Mouse (Mus musculus) embryonic facial prominence, embryonic 13.5 days (tissue): ENCODE results near the gene Col1a1. TPM values are rescaled to one million over a fixed set of nuclear protein-coding genes. Genes with fewer than 3 reads are reported as not detected.

ENCODE experiments used
- ATAC-seq: fragments of 200-750 bp; cut with Nextera tagmentation; 2 replicates; pipeline ENCODE4 v1.8.0; 2017; ENCODE audit warnings: low read depth; ENCODE audit not compliant: insufficient number of reproducible peaks, insufficient read depth, low FRiP score, low TSS enrichment
- H3K27ac ChIP-seq: fragments of 300-500 bp; sonication (generic); 2 replicates; pipeline ENCODE4 v1.5.1; 2015; ENCODE audit warnings: moderate library complexity, mild to moderate bottlenecking, inconsistent platforms
- H3K27me3 ChIP-seq: fragments of 300-500 bp; sonication (generic); 2 replicates; pipeline ENCODE4 v1.6.1; 2015; ENCODE audit warnings: mild to moderate bottlenecking, inconsistent platforms
- H3K36me3 ChIP-seq: fragments of 300-500 bp; sonication (generic); 2 replicates; pipeline ENCODE4 v1.6.1; 2015; ENCODE audit warnings: mild to moderate bottlenecking, inconsistent platforms
- H3K4me1 ChIP-seq: fragments of 300-500 bp; sonication (generic); 2 replicates; pipeline ENCODE4 v1.6.1; 2015; ENCODE audit warnings: inconsistent platforms
- H3K4me2 ChIP-seq: fragments of 300-500 bp; sonication (generic); 2 replicates; pipeline ENCODE4 v1.6.1; 2015; ENCODE audit warnings: moderate library complexity, mild to moderate bottlenecking, inconsistent platforms
- H3K4me3 ChIP-seq: fragments of 300-500 bp; sonication (generic); 2 replicates; pipeline ENCODE4 v1.5.1; 2015; ENCODE audit warnings: mild to moderate bottlenecking, inconsistent platforms
- H3K9ac ChIP-seq: fragments of 300-500 bp; sonication (generic); 2 replicates; pipeline ENCODE4 v1.6.1; 2015; ENCODE audit warnings: mild to moderate bottlenecking, inconsistent platforms
- H3K9me3 ChIP-seq: fragments of 300-500 bp; sonication (generic); 2 replicates; pipeline ENCODE4 v1.6.1; 2016; ENCODE audit warnings: inconsistent platforms
- WGBS: fragments of 180-500 bp; shearing (Covaris S2); methylation state at CpG from one replicate; pipeline ENCODE4 v1.1.7; 2015; ENCODE audit warnings: mixed read lengths; 5-methylcytosine and 5-hydroxymethylcytosine counted together
- polyA plus RNA-seq: library from polyadenylated mRNA; unstranded; fragments of >200 nt; fragmentation: Nextera tagmentation; extraction: Ambion mirVana; gene quantifications from 2 replicates; pipeline ENCODE4 v1.2.1, GENCODE M21; 2015

Col1a1 gene
- polyA plus RNA-seq, result 1,060 and 1,259 TPM in 2 replicates

DNA sequence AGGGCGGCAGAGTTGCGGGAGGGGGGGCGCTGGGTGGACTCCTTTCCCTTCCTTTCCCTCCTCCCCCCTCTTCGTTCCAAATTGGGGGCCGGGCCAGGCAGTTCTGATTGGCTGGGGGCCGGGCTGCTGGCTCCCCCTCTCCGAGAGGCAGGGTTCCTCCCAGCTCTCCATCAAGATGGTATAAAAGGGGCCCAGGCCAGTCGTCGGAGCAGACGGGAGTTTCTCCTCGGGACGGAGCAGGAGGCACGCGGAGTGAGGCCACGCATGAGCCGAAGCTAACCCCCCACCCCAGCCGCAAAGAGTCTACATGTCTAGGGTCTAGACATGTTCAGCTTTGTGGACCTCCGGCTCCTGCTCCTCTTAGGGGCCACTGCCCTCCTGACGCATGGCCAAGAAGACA is at the start of gene Col1a1:
Gene Col1a1 (plus strand): TSS at position 180 of the 400 bp plus-strand sequence.
- H3K9me3 ChIP-seq, result no peaks in the 10 kb centered on the region
- peaks cover 2% of the 10 kb centered on the region; the same call in 1 of the 2 replicates for H3K27me3 ChIP-seq
- H3K27ac ChIP-seq, result peak within 1 kb of the TSS; percentile 98
- H3K36me3 ChIP-seq, result peaks cover 30% of the 10 kb centered on the region
- H3K4me2 ChIP-seq, result peak within 1 kb of the TSS; percentile 90
- peaks cover 73% of the 10 kb centered on the region for H3K4me1 ChIP-seq
- ATAC-seq, result peak; percentile 32
- 4% methylated on average over 19 of the region's 19 CpGs for WGBS
- H3K9ac ChIP-seq, result peak within 1 kb of the TSS; percentile 95
- H3K4me3 ChIP-seq, result peak within 1 kb of the TSS; percentile 74

DNA sequence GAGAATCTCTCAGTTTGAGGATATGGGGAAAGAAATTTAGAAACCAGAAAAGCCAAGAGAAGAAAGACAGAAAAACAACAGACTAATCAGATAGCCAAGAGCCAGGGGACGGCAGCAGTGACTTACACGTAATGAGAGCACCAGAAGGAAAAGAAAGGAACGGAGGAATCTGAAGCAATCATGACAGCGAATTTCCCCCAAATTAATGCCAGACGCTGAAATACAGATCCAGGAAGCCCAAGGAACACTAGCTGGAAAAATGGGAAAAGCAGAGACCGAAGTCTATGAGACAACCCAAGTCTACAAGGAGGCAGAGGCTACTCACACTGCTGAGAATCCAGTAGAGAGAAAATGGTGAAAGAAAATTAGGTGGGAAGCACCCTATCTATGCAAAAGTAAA is 44.9 kb upstream of the Col1a1 start:
- Histone ChIP-seq H3K9me3 (no peaks in the 10 kb centered on the region), H3K4me2 (no peak overlapping the region), H3K4me3 (no peak overlapping the region), H3K4me1 (peaks cover 18% of the 10 kb centered on the region), H3K27ac (peak overlapping the region; percentile 81), H3K9ac (no peak overlapping the region), H3K27me3 (no peaks in the 10 kb centered on the region), H3K36me3 (no peaks in the 10 kb centered on the region)
- WGBS, result 33% methylated on average over 6 of the region's 6 CpGs
- no peak for ATAC-seq

GRCm38 (mm10) chr11:94896753-94897376 is 39.2 kb upstream of the Col1a1 start:
- Histone ChIP-seq H3K27me3 (no peaks in the 10 kb centered on the region), H3K27ac (peak overlapping the region; percentile 94), H3K36me3 (no peaks in the 10 kb centered on the region), H3K4me2 (peak overlapping the region; percentile 36), H3K9me3 (no peaks in the 10 kb centered on the region), H3K9ac (peak overlapping the region; percentile 58; the same call in 1 of the 2 replicates), H3K4me1 (peaks cover 22% of the 10 kb centered on the region), H3K4me3 (peak overlapping the region; percentile 9; the same call in 1 of the 2 replicates)
- no peak for ATAC-seq
- 35% methylated on average over 16 of the region's 16 CpGs for WGBS

DNA sequence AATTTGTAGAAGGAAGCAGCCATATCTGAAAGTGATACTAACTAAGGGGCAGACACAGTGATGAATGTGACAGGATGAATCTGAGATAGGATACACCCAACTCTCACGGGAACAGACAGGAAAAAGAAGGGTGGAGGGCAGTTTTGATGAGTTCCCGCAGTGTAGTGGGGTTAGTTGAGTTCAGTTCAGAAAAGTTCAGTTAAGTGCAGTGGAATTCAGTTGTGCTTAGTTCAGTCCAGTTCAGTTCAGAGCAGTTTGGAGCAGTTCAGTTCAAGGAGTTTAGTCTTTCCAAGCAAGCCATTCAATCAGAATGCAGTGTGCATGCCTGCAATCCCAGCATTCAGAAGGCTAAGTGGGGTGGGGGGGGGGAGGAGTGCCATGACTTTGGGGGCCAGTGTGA is 34.8 kb upstream of the Col1a1 start:
- Histone ChIP-seq H3K27ac (no peak overlapping the region), H3K9me3 (no peaks in the 10 kb centered on the region)
- 70% methylated on average over 2 of the region's 2 CpGs for WGBS

GRCm38 (mm10) chr11:94904306-94904705 is 31.7 kb upstream of the Col1a1 start:
- H3K4me1 ChIP-seq, result 0 out of 2 replicates have a peak, but pooled peaks cover 4% of the 10 kb centered on the region
- H3K36me3 ChIP-seq, result no peaks in the 10 kb centered on the region
- H3K9ac ChIP-seq, result no peak overlapping the region
- H3K27ac ChIP-seq, result no peak overlapping the region
- H3K4me3 ChIP-seq, result no peak overlapping the region
- no peaks in the 10 kb centered on the region for H3K27me3 ChIP-seq
- no peak overlapping the region for H3K4me2 ChIP-seq
- WGBS, result 84% methylated on average over 3 of the region's 3 CpGs
- ATAC-seq, result no peak
- H3K9me3 ChIP-seq, result no peaks in the 10 kb centered on the region

More for the DNA sequence above, 34.8 kb upstream of the Col1a1 start:
- Histone ChIP-seq H3K27me3 (no peaks in the 10 kb centered on the region), H3K4me3 (no peak overlapping the region), H3K36me3 (no peaks in the 10 kb centered on the region), H3K4me1 (peaks cover 16% of the 10 kb centered on the region), H3K9ac (no peak overlapping the region), H3K4me2 (no peak overlapping the region)
- ATAC-seq, result no peak

DNA sequence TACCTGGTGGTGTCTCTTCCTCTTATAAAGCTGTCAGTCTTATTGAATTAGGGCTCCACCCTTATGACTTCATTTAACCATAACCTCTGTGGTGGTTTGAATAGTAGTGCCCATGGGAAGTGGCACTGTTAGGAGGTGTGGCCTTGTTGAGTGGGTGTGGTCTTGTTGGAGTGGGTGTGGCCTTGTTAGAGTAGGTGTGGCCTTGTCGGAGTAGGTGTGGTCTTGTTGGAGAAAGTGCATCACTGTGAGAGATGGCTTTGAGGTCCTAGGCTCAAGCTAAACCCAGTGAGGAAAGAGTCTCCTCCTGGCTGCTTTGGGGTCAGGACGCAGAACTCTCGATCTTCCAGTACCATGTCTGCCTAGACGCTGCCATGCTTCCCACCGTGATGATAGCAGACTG is 25.1 kb upstream of the Col1a1 start:
- 86% methylated on average over 5 of the region's 5 CpGs for WGBS
- H3K4me3 ChIP-seq, result no peak overlapping the region
- no peaks in the 10 kb centered on the region for H3K36me3 ChIP-seq
- peaks cover 17% of the 10 kb centered on the region for H3K4me1 ChIP-seq
- ATAC-seq, result no peak
- H3K9me3 ChIP-seq, result no peaks in the 10 kb centered on the region
- H3K27ac ChIP-seq, result no peak overlapping the region
- H3K9ac ChIP-seq, result no peak overlapping the region
- no peak overlapping the region for H3K4me2 ChIP-seq
- H3K27me3 ChIP-seq, result no peaks in the 10 kb centered on the region

GRCm38 (mm10) chr11:94912568-94912967 is 23.5 kb upstream of the Col1a1 start:
- peaks cover 27% of the 10 kb centered on the region for H3K4me1 ChIP-seq
- no peaks in the 10 kb centered on the region for H3K27me3 ChIP-seq
- H3K36me3 ChIP-seq, result no peaks in the 10 kb centered on the region
- no peak for ATAC-seq
- no peak overlapping the region for H3K27ac ChIP-seq
- no peak overlapping the region for H3K9ac ChIP-seq
- 73% methylated on average over 3 of the region's 3 CpGs for WGBS
- H3K9me3 ChIP-seq, result no peaks in the 10 kb centered on the region
- H3K4me3 ChIP-seq, result no peak overlapping the region
- no peak overlapping the region for H3K4me2 ChIP-seq

DNA sequence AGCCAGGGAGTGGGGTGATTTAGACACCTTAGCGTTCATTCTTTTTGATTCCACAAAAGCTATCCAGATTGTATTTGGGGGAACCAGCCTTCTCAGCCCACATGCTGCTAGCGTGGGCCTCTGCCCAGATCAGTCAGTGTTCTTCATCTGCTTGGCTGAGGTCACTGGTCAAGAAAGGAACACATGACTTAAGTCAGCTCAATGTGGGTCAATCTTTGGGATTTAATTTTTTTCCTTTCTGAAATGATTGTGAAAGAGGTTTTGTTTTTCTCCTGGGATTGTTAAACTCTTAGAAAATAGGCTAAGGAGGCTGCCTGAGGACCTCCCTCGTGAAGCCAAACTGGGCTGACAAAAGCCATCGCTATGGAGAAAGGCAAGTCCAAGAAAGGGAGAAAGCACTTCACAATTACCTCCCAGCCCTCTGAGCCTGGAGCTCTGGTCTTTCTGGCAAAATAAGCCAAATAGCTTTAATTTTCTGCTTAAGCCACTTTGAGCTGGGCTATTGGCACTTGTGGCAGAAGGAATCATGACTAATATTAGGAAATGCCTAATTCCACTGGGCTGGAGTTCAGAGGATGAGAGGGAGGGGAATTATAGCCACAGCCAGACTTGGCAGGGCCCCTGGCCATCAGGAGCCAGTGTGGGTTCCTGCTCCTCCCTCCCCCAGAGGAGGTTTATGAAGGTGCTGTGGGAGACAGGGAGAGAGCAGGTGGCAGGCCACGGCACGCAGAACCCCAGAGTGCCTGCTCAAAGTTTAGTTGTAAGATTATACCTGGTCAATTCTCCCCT is 22.5 kb upstream of the Col1a1 start:
- H3K4me3 ChIP-seq, result no peak overlapping the region
- no peak for ATAC-seq
- H3K9ac ChIP-seq, result 0 out of 2 replicates have a peak overlapping the region, but pooled peaks have one; percentile 0
- 69% methylated on average over 6 of the region's 6 CpGs for WGBS
- H3K27me3 ChIP-seq, result no peaks in the 10 kb centered on the region
- peaks cover 27% of the 10 kb centered on the region for H3K4me1 ChIP-seq
- no peak overlapping the region for H3K27ac ChIP-seq
- no peak overlapping the region for H3K4me2 ChIP-seq
- no peaks in the 10 kb centered on the region for H3K9me3 ChIP-seq
- no peaks in the 10 kb centered on the region for H3K36me3 ChIP-seq

- no peak for ATAC-seq
Observed at GRCm38 (mm10) chr11:94915675-94916403, 20.2 kb upstream of the Col1a1 start.

GRCm38 (mm10) chr11:94916477-94916876 is 19.5 kb upstream of the Col1a1 start:
- Histone ChIP-seq H3K9ac (no peak overlapping the region), H3K27ac (peak overlapping the region; percentile 73), H3K9me3 (no peaks in the 10 kb centered on the region), H3K4me2 (no peak overlapping the region), H3K36me3 (no peaks in the 10 kb centered on the region), H3K27me3 (no peaks in the 10 kb centered on the region), H3K4me1 (peaks cover 34% of the 10 kb centered on the region), H3K4me3 (no peak overlapping the region)
- WGBS, result 29% methylated on average over 4 of the region's 4 CpGs
- ATAC-seq, result no peak

More at GRCm38 (mm10) chr11:94915675-94916403, 20.2 kb upstream of the Col1a1 start:
- Histone ChIP-seq H3K4me3 (no peak overlapping the region), H3K4me1 (peaks cover 31% of the 10 kb centered on the region), H3K4me2 (no peak overlapping the region), H3K36me3 (no peaks in the 10 kb centered on the region), H3K27ac (peak overlapping the region; percentile 73), H3K9me3 (no peaks in the 10 kb centered on the region), H3K9ac (no peak overlapping the region), H3K27me3 (no peaks in the 10 kb centered on the region)
- WGBS, result 23% methylated on average over 13 of the region's 16 CpGs

- Histone ChIP-seq H3K27ac (peak overlapping the region; percentile 73; the same call in 1 of the 2 replicates), H3K9me3 (no peaks in the 10 kb centered on the region), H3K4me2 (no peak overlapping the region), H3K4me1 (peaks cover 34% of the 10 kb centered on the region), H3K27me3 (no peaks in the 10 kb centered on the region), H3K4me3 (no peak overlapping the region), H3K36me3 (no peaks in the 10 kb centered on the region), H3K9ac (no peak overlapping the region)
- no peak; the same call in 1 of the 2 replicates for ATAC-seq
- 62% methylated on average over 6 of the region's 6 CpGs for WGBS
Observed at GRCm38 (mm10) chr11:94917717-94918116, 18.3 kb upstream of the Col1a1 start.
